Mouse (Mus musculus) midbrain, embryonic 10.5 days (tissue): ENCODE measurements around the gene Gipc1. TPM values are rescaled to one million over a fixed set of nuclear protein-coding genes. Genes with fewer than 3 reads are reported as not detected.

Experiments
- DNase-seq: peaks from one replicate; pipeline ENCODE4 v3.0.0-alpha.2; 2017; ENCODE audit warnings: low spot score
- H3K27ac ChIP-seq: fragments of 300-500 bp; sonication (generic); replicated peaks from 2 replicates; pipeline ENCODE4 v1.5.1; 2016; ENCODE audit warnings: mild to moderate bottlenecking
- H3K27me3 ChIP-seq: fragments of 300-500 bp; sonication (generic); 2 replicates; pipeline ENCODE4 v1.6.1; 2016; ENCODE audit warnings: low read depth, mild to moderate bottlenecking; ENCODE audit not compliant: poor library complexity, severe bottlenecking
- H3K36me3 ChIP-seq: fragments of 300-500 bp; sonication (generic); 2 replicates; pipeline ENCODE4 v1.6.1; 2016; ENCODE audit warnings: mild to moderate bottlenecking, moderate library complexity
- H3K4me1 ChIP-seq: fragments of 300-500 bp; sonication (generic); 2 replicates; pipeline ENCODE4 v1.6.1; 2016
- H3K4me3 ChIP-seq: fragments of 300-500 bp; sonication (generic); 2 replicates; pipeline ENCODE4 v1.5.1; 2016; ENCODE audit warnings: mild to moderate bottlenecking, moderate library complexity
- H3K9me3 ChIP-seq: fragments of 300-500 bp; sonication (generic); replicated peaks from 2 replicates; pipeline ENCODE4 v1.6.1; 2016; ENCODE audit warnings: mild to moderate bottlenecking
- WGBS: fragments of 180-500 bp; shearing (Covaris S2); methylation state at CpG from one replicate; pipeline ENCODE4 v1.1.7; 2016; 5-methylcytosine and 5-hydroxymethylcytosine counted together
- polyA plus RNA-seq: library from polyadenylated mRNA; unstranded; fragments of >200 nt; fragmentation: Nextera tagmentation; extraction: Ambion mirVana; gene quantifications from 2 replicates; pipeline ENCODE4 v1.2.1, GENCODE M21; 2016

The Gipc1 gene
- polyA plus RNA-seq, 1 experiment from 2014 or later, result 233 TPM

DNA sequence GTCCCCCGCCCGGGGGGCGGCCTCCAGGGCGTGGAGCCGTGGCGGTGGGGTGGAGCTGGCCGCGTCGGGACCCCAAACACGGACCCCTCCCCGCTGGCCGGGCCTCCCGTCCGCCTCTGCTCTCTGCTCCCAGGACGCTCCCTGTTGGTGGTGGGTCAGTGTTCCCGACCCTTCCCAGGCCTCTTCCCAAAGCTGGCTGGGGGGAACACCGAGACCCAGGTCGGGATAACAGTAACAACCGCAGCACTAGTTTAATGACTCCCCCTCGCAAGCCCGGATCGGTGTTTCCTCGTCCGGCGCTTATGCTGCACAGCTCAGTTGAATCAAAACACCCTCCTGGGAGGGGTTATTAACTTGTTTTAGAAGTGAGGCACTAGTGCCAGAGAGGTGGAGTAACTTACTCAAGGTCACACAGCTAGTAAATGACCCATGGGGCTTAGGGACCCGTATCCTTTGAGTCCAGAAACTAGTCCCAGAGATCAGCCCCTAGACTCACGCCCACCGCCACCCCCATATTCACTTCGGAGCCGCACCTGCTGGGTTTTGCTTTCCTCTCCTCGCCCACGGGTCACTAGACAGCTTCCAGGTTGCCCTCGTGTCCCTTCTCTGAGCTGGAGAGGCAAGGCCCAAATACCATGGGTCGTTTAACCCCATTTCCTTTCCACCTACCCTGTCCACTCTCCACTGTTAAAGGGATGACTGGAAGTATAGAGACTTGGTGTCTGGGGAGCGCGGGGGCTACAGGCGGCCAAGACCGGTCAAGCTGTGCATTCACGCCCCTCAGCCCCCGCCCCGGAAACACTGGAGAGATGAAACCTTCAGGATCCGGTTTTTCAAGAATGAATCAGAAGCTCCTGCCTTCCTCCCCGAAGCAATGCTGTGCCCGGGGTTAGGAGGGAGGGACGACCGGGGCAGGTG lies 526 bp downstream of the Gipc1 start:
- peaks cover 25% of the 10 kb centered on the region for H3K4me1 ChIP-seq
- H3K27ac ChIP-seq, result peak overlapping the region; percentile 94
- H3K36me3 ChIP-seq, result peaks cover 36% of the 10 kb centered on the region
- 2% methylated on average over 46 of the region's 46 CpGs for WGBS
- H3K27me3 ChIP-seq, result no peaks in the 10 kb centered on the region
- H3K4me3 ChIP-seq, result peak overlapping the region; percentile 89
- DNase-seq, result no peak
- H3K9me3 ChIP-seq, result peaks cover 5% of the 10 kb centered on the region; the same call in 1 of the 2 replicates

DNA sequence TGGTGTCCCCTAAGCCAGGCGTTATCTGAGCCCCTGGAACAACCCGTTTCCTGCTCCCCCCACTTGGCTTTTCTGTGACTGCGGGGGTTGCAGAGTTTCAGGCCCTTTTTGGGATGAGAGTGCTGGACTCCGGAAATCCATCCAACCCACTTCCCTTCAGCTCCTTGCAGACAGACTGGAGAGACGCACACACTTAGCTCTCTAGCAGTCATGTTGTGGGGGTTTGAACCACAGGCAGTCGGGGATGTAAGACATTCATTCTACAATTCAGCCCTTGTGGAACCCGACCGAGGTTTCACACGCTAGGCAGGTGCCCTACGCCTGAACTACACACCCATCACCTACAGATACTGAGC lies 1.2 kb downstream of the Gipc1 start:
- peak overlapping the region; percentile 94 for H3K27ac ChIP-seq
- H3K36me3 ChIP-seq, result peaks cover 40% of the 10 kb centered on the region
- H3K4me1 ChIP-seq, result peaks cover 25% of the 10 kb centered on the region
- 55% methylated on average over 10 of the region's 10 CpGs for WGBS
- no peaks in the 10 kb centered on the region for H3K27me3 ChIP-seq
- no peak for DNase-seq
- peak overlapping the region; percentile 89 for H3K4me3 ChIP-seq
- H3K9me3 ChIP-seq, result peaks cover 5% of the 10 kb centered on the region; the same call in 1 of the 2 replicates

DNA sequence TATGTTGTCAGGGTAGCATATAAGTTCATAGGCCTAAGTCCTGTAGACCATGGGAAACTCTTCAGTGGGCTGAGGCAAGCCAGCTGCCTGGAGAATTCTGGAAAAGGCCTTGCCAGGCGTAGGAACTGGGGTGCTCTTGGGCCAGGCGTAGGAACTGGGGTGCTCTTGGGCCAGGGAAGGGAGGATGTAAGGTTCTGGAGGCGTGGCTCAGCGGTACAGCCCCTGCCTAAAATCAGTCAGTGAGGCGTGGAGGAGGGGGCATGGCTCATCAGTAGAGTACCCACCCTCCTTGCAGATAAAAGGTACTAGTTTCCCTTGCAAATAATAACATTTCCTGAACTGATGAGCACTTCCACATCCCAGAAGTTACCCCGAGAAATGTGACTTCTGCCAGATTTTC lies 2.2 kb downstream of the Gipc1 start:
- DNase-seq, result no peak
- no peaks in the 10 kb centered on the region for H3K27me3 ChIP-seq
- H3K27ac ChIP-seq, result no peak overlapping the region
- peaks cover 48% of the 10 kb centered on the region for H3K36me3 ChIP-seq
- peaks cover 26% of the 10 kb centered on the region for H3K4me1 ChIP-seq
- H3K4me3 ChIP-seq, result no peak overlapping the region; the same call in 1 of the 2 replicates
- WGBS, result 96% methylated on average over 6 of the region's 6 CpGs
- H3K9me3 ChIP-seq, result peaks cover 5% of the 10 kb centered on the region; the same call in 1 of the 2 replicates

DNA sequence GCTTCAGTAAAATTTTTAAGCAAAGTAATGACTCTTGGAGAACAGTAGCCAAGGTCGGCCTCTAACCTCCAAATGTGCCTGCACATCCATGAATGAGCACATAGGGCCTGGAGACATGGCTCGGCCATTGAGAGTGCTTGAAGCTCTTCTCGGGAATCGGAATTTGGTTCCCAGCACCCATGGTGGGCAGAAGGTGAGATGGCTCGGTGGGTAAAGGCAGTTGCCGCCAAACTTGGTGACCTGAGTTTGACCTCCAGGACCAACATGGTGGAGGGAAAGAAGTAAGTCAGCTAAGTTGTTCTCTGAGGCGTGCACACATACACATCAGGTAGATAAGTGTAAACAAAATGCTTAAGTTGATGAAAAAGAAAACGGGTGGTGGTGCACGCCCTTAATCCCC lies 3.6 kb downstream of the Gipc1 start:
- Histone ChIP-seq H3K4me3 (no peak overlapping the region), H3K9me3 (peaks cover 3% of the 10 kb centered on the region; the same call in 1 of the 2 replicates), H3K4me1 (peaks cover 40% of the 10 kb centered on the region), H3K27ac (no peak overlapping the region), H3K36me3 (peaks cover 48% of the 10 kb centered on the region), H3K27me3 (no peaks in the 10 kb centered on the region)
- DNase-seq, result no peak
- WGBS, result 90% methylated on average over 9 of the region's 9 CpGs

DNA sequence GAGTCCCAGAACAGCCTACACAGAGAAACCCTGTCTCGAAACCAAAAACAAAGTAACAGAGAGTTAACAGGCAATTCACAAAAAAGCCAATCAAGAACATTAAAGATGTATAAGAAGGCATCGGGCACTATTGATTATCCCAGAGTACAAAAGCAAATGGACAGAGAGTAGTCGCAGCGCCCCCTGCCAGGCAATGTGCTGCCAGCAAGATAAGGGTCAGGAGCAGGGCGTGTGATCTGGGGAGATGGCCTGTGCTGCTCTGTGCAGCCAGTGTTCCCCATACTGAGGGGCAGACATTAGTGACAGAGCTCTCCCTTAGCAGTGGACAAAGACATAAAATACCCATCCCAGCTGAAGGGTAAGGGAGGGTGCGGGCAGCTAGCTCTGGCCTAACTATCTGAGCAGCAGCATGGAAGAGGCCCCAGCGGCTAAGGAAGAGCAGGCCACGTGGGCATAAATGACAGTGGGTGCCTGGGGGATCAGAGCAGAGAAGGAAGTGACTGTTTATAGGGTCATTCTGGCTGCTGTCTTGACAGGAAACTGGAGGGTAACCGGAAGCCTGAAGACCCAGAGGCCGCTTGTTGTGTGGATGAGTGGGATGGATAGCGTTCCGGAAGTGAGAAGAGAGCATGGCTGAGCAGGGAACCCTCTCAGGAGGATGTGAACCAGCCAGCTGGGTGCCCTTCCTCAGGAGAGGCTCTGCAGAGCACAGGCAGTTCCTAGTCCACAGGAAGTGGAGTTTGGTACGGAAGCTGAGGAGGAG lies 4.2 kb downstream of the Gipc1 start:
- Histone ChIP-seq H3K36me3 (peaks cover 51% of the 10 kb centered on the region), H3K4me3 (no peak overlapping the region), H3K4me1 (peaks cover 45% of the 10 kb centered on the region), H3K27ac (no peak overlapping the region), H3K9me3 (no peaks in the 10 kb centered on the region), H3K27me3 (no peaks in the 10 kb centered on the region)
- WGBS, result 83% methylated on average over 13 of the region's 13 CpGs
- DNase-seq, result no peak

DNA sequence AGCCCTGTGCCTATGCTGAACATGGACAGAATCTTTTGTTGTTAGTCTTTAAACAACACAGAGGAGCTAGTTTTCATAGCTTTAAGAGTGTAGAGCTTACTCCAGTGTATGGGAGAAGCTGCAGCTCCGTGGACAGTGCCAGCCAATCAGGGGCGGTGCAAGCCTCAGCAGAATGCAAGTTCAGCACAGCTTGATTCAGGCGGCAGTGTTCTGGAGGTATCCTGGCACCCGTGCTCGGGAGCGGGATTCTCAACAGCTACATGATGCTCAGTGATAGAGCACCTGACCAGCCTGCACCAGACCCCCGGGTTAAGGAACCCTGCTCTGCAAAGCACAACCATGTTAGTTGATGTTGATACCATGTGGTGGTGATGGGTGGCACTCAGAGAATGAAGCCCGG lies 8.1 kb downstream of the Gipc1 start:
- DNase-seq, result no peak
- WGBS, result 9% methylated on average over 8 of the region's 8 CpGs
- peak overlapping the region; percentile 27; the same call in 1 of the 2 replicates for H3K4me3 ChIP-seq
- H3K9me3 ChIP-seq, result no peaks in the 10 kb centered on the region
- peaks cover 40% of the 10 kb centered on the region for H3K4me1 ChIP-seq
- H3K36me3 ChIP-seq, result peaks cover 69% of the 10 kb centered on the region
- peak overlapping the region; percentile 43; the same call in 1 of the 2 replicates for H3K27ac ChIP-seq
- no peaks in the 10 kb centered on the region for H3K27me3 ChIP-seq

DNA sequence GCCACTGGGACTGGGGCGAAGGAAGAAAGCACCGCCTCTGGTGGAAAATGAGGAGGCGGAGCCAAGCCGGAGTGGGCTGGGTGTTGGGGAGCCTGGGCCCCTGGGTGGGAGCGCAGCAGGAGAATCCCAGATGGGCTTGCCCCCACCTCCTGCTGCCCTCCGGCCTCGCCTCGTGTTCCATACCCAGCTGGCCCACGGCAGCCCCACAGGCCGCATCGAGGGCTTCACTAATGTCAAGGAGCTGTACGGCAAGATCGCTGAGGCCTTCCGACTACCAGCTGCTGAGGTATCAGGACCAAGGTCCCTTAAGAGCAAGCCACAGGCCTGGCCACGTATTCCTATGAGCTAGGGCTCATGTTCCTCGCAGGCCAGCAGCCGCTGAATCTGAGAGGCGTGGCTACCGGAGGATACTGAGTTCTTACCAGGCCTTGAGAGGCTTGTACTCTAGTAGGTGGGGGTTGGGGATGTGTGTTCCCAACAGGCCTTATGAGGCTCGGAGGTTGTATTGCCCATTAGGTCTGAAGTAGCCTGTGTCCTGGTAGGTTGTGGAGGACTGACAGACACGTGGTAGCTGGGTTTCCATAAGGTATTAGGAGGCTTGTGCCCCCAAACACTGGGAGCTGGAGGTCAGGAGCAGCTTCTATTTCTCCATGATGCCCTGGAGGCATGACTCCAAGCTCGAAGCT lies 8.7 kb downstream of the Gipc1 start:
- H3K4me1 ChIP-seq, result peaks cover 41% of the 10 kb centered on the region
- 18% methylated on average over 22 of the region's 22 CpGs for WGBS
- peaks cover 63% of the 10 kb centered on the region for H3K36me3 ChIP-seq
- H3K27ac ChIP-seq, result peak overlapping the region; percentile 43
- H3K9me3 ChIP-seq, result no peaks in the 10 kb centered on the region
- H3K27me3 ChIP-seq, result no peaks in the 10 kb centered on the region
- H3K4me3 ChIP-seq, result peak overlapping the region; percentile 27; the same call in 1 of the 2 replicates
- no peak for DNase-seq

DNA sequence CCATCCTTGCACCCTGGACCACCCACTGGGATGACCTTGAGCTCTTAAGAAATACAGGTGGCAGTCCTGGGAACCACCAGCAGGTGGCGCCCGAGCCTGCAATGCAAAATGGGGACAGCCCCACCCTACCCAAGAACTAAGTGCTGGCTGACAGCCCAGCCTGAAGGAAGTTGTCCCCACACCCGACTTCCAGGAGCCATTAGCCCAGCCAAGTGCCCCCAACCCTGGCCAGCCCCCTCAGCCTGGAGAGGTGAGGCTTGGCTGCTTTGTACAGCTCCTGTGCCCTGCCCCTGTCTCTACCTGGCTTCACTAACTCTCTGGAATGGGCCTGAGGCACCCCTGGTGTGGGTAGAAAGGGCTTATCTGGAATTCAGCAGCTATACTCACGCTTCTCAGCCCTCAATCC lies 9.9 kb downstream of the Gipc1 start:
- H3K9me3 ChIP-seq, result no peaks in the 10 kb centered on the region
- 10% methylated on average over 4 of the region's 4 CpGs for WGBS
- H3K4me3 ChIP-seq, result no peak overlapping the region
- H3K36me3 ChIP-seq, result peaks cover 51% of the 10 kb centered on the region
- DNase-seq, result peak; percentile 82
- H3K27ac ChIP-seq, result peak overlapping the region; percentile 33; the same call in 1 of the 2 replicates
- peaks cover 49% of the 10 kb centered on the region for H3K4me1 ChIP-seq
- peaks cover 10% of the 10 kb centered on the region for H3K27me3 ChIP-seq

DNA sequence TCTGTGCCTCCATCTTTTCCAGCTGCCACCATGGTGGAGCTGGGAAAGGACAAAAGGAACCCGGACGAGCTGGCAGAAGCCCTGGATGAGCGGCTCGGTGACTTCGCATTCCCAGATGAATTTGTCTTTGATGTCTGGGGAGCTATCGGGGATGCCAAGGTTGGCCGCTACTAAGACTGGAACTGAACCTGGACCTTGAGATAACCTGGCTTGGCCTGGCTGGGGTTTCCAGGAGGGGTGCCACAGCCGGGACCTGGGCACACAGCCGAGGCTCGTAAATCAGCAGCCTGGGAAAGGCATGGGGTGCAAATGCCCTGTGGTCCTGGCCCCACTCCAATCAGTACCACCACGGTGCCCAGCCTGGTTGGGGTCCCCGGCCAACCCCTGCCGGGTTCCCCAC lies 11.6 kb downstream of the Gipc1 start:
- 94% methylated on average over 13 of the region's 13 CpGs for WGBS
- Histone ChIP-seq H3K27ac (no peak overlapping the region), H3K27me3 (peaks cover 22% of the 10 kb centered on the region), H3K36me3 (peaks cover 37% of the 10 kb centered on the region), H3K4me3 (no peak overlapping the region), H3K9me3 (no peaks in the 10 kb centered on the region), H3K4me1 (peaks cover 64% of the 10 kb centered on the region)
- no peak for DNase-seq

DNA sequence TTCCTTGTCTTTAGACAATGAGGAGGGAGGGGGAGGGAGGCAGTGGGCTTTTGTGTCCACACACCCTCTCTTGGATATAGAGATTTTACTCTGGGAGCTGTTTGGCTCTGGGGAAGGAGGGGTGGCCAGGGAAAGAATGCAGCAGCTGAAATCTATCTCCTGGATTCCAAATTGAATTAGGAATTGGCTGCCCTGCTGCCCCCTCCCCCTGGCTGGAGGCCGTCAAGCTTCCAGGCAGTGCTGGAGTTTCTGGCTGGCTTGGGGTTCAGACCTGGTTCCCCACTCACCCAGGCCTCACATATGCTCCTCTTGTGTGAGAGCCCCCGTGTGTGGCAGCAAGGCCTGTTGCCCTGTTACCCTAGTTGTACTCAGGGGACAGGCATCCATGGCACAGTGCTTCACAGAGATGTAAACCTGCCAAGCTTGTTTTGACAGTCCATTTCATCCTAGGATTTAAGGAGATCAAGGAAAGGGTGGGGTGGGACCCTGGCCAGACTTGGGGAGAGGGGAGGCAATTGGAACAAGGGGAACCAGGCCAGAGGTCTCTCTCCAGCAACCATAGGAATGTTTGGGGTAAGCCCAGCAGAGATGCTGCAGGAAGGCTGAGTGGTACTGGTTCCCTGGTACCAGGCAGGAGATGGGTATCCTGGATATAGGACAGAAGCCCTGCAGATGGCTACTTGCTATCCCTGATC lies 12.6 kb downstream of the Gipc1 start:
- H3K9me3 ChIP-seq, result no peaks in the 10 kb centered on the region
- 58% methylated on average over 2 of the region's 2 CpGs for WGBS
- peaks cover 43% of the 10 kb centered on the region for H3K36me3 ChIP-seq
- peaks cover 61% of the 10 kb centered on the region for H3K4me1 ChIP-seq
- no peak for DNase-seq
- H3K4me3 ChIP-seq, result no peak overlapping the region
- H3K27me3 ChIP-seq, result peaks cover 22% of the 10 kb centered on the region
- H3K27ac ChIP-seq, result no peak overlapping the region

DNA sequence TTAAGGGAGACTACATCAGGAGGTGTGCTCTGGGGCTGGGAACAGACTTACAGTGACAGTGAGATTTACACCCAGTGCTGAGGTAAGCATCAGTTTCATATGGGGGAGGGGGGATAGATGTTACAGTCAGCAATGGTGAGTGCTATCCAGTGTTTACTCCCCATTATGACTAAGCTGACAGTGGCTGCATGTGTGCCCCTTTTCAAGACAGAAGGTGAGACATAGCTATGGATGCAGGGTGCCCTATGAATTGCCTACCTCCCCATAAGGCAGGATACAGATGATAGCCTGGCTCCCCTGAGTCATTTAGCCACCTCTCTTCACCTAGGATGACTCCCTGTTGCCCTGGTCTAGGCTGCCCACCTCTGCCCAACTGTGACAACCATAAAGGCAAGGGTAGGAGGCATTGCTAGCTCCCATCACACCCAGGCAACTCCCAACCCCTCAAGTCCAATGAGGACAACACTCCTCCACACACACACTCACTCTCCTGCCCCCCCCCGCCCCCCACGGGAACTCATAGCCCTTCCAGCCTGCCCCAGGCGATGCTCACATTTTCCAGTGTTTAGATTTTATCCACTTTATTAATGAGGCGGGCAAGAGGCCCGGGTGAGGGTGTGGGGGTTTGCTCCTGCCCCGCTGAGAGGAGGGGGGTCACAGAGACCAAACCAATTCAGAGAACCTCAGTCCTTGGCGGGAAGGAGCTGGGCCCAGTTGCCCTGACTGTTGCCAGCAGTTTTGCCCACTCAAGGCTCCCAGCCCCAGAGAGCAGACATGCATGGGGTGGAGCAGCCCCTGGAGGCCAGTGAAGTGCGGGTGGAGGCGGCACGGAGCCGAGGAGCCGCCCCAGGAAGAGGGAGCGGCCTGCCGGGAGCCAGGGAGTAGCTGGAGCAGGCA lies 13.7 kb downstream of the Gipc1 start, which contains the start of gene Ptger1:
Ptger1 (plus strand) TSS at position 710 of the 897 bp plus-strand sequence.
- Histone ChIP-seq H3K27me3 (peaks cover 22% of the 10 kb centered on the region), H3K36me3 (peaks cover 54% of the 10 kb centered on the region), H3K27ac (no peak within 1 kb of the TSS), H3K4me1 (peaks cover 50% of the 10 kb centered on the region), H3K9me3 (no peaks in the 10 kb centered on the region), H3K4me3 (no peak within 1 kb of the TSS)
- no peak for DNase-seq
- WGBS, result 54% methylated on average over 14 of the region's 14 CpGs
